Mouse (Mus musculus) embryo, embryonic 11 days (tissue): ENCODE data around the gene Sgtb.

Source experiments
- DNase-seq: peaks from one replicate; pipeline ENCODE4 v3.0.0-alpha.2; 2015

Gene Sgtb

GRCm38 (mm10) chr13:104109288-104109815, at the start of gene Sgtb, which contains the start of gene Nln:
Gene Sgtb (plus strand): TSS chr13:104109741.
Gene Nln (minus strand): TSS chr13:104109614.
- peak; percentile 93 for DNase-seq

- DNase-seq, result no peak
These were observed 49.3 kb upstream of the Sgtb start for GRCm38 (mm10) chr13:104060231-104060630.

GRCm38 (mm10) chr13:104061975-104062750, 47.4 kb upstream of the Sgtb start:
- no peak for DNase-seq

GRCm38 (mm10) chr13:104063061-104063460, 46.5 kb upstream of the Sgtb start:
- DNase-seq, result peak; percentile 29

GRCm38 (mm10) chr13:104065649-104066347, 43.7 kb upstream of the Sgtb start:
- no peak for DNase-seq

GRCm38 (mm10) chr13:104069216-104069615, 40.3 kb upstream of the Sgtb start:
- no peak for DNase-seq

GRCm38 (mm10) chr13:104070703-104071102, 38.8 kb upstream of the Sgtb start:
- DNase-seq, result no peak

- no peak for DNase-seq
These were observed 37.2 kb upstream of the Sgtb start for GRCm38 (mm10) chr13:104072351-104072750.

- no peak for DNase-seq
These were observed 35.3 kb upstream of the Sgtb start for GRCm38 (mm10) chr13:104074230-104074629.

GRCm38 (mm10) chr13:104074731-104075130, 34.8 kb upstream of the Sgtb start:
- DNase-seq, result no peak

- no peak for DNase-seq
These were observed 32.5 kb upstream of the Sgtb start for GRCm38 (mm10) chr13:104076993-104077392.

- no peak for DNase-seq
These were observed 27.0 kb upstream of the Sgtb start for GRCm38 (mm10) chr13:104082504-104082903.

- no peak for DNase-seq
These were observed 24.9 kb upstream of the Sgtb start for GRCm38 (mm10) chr13:104084600-104084999.

- DNase-seq, result peak; percentile 69
These were observed 20.2 kb upstream of the Sgtb start for GRCm38 (mm10) chr13:104089387-104089786.

GRCm38 (mm10) chr13:104091734-104092133, 17.8 kb upstream of the Sgtb start:
- no peak for DNase-seq

GRCm38 (mm10) chr13:104094531-104095385, 14.8 kb upstream of the Sgtb start:
- no peak for DNase-seq

GRCm38 (mm10) chr13:104095955-104096354, 13.6 kb upstream of the Sgtb start:
- no peak for DNase-seq

GRCm38 (mm10) chr13:104097190-104097589, 12.4 kb upstream of the Sgtb start:
- no peak for DNase-seq

GRCm38 (mm10) chr13:104100416-104100815, 9.1 kb upstream of the Sgtb start:
- no peak for DNase-seq

- no peak for DNase-seq
These were observed 7.8 kb upstream of the Sgtb start for GRCm38 (mm10) chr13:104101606-104102235.

- peak; percentile 34 for DNase-seq
These were observed 772 bp upstream of the Sgtb start for GRCm38 (mm10) chr13:104108651-104109287.
